ENCODE assay signal across 16 mouse cellular contexts in genomic region chr6:122365706-122366105, GRCm38 (mm10).
"Had no signal": no experiment of that assay in that cellular context is flagged by ENCODE, and none has a peak within 500 bp of the region (broad histone marks: within the 10 kb centered on the region; RNA-seq: fewer than 3 reads in every experiment).

No protein-coding gene starts in this region.

- H3K9me3 ChIP-seq: liver, embryonic 13.5 days; midbrain, embryonic 13.5 days had no signal

- H3K9ac ChIP-seq: liver, embryonic 13.5 days; midbrain, embryonic 13.5 days had no signal

- H3K27ac ChIP-seq: left cerebral cortex, adult 2 months; liver, embryonic 13.5 days; macrophage; midbrain, embryonic 13.5 days had no signal

- H3K27me3 ChIP-seq: liver, embryonic 13.5 days; midbrain, embryonic 13.5 days had no signal

- H3K4me3 ChIP-seq: left cerebral cortex, adult 2 months; liver, embryonic 13.5 days; midbrain, embryonic 13.5 days had no signal

- H3K36me3 ChIP-seq: liver, embryonic 13.5 days; midbrain, embryonic 13.5 days had no signal

- H3K4me2 ChIP-seq: liver, embryonic 13.5 days; midbrain, embryonic 13.5 days had no signal

- DNase-seq: kidney, adult 2 months; kidney, postnatal 10 days; kidney, postnatal 36 days; layer of hippocampus, postnatal 36 days; liver, embryonic 13.5 days; lung, adult 2 months; lung, postnatal 14 days; right cerebral cortex, postnatal 14 days; right cerebral cortex, postnatal 4 days; thymus, adult 2 months; thymus, postnatal 14 days; thymus, postnatal 4 days had no signal

- H3K4me1 ChIP-seq: liver, embryonic 13.5 days; midbrain, embryonic 13.5 days had no signal

- ATAC-seq: midbrain, embryonic 13.5 days; midbrain, embryonic 16.5 days had no signal
